Mouse (Mus musculus): ENCODE data around the gene Disc1.

Disc1 gene

DNA sequence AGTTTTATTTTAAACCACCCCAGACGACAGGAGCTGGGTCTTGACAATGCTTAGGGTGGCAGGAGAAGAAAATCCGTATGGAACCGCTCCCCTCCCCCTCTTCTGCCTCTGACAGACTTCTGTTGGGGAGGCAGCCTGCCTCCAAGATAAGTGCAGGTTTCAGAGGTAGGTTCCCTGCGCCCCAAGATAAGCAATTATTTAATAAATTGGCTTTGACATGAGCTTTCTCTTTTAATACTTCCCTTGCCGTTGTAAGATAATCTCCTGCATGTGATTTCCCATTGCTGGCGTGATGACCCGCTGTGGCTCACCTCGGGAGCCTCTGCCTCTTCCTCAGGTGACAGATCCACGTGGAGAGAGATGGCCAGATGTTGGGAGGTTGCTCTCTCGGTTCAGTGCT lies 133.0 kb downstream of the Disc1 start:
- DNase-seq = no peak

DNA sequence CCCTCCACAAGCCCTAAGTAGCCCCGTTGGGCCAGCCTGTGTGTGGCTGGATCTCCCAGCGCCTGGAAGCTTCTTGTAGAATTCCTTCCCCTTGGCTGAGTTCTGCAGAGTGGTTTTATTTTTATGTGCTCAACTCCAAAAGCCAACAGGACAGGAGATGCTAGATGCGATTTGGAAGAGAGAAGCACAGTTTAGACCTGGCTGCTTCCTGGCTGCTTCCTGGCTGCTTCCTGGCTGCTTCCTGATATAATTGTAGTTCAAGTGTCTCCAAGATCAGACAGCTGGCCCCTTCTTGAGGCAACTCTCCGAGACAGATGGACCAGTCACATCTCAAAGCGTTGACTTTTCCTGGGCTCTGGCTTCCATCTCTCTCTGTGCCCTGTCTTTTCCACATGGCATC lies 139.7 kb downstream of the Disc1 start:
- DNase-seq = no peak

DNA sequence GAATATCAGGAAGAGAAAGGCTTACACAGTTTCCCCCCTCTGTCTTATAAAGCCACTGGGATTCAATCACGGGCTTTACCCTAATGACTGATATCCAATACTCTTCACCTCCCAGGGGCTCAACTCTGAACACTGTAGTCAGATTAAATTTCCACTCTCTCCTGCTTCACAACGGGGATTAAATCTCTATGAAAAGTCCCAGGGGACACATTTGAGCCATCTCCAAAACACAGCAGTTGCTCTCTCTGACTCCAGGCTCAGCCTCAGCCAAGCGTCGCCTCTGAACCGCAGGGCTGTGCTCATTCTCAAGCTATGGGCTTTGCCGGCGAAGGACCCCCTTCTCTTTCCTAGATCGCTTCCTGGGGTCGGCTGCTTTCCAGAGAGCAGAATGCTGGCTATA lies 141.1 kb downstream of the Disc1 start:
- no peak for DNase-seq

DNA sequence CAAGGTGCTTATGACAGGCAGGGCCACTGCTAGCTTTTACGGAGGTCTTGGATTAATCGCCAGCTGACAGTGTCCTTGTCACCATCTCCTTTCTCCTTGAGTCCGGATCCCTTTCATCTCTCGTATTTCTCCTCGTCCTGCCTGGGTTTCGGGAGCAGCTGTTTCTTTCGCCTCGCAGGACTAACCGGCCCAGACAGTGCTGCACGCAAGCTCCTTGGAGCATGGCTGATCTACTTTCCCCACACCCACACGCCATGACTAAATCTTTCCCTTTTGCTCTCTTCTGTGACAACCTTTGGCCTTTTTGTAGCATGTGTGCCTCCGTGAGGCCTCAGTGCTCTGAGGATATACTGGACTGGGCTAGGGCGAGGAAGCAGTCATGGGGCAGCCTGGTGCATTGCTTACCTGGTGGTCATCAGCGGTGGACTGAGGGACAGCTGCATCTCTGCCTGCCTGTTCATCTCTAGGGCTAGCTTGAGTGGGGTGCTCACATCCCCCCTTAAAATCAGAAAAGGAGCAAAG lies 142.6 kb downstream of the Disc1 start:
- DNase-seq = no peak

GRCm38 (mm10) chr8:125197341-125198002 lies 143.5 kb downstream of the Disc1 start:
- no peak for DNase-seq

DNA sequence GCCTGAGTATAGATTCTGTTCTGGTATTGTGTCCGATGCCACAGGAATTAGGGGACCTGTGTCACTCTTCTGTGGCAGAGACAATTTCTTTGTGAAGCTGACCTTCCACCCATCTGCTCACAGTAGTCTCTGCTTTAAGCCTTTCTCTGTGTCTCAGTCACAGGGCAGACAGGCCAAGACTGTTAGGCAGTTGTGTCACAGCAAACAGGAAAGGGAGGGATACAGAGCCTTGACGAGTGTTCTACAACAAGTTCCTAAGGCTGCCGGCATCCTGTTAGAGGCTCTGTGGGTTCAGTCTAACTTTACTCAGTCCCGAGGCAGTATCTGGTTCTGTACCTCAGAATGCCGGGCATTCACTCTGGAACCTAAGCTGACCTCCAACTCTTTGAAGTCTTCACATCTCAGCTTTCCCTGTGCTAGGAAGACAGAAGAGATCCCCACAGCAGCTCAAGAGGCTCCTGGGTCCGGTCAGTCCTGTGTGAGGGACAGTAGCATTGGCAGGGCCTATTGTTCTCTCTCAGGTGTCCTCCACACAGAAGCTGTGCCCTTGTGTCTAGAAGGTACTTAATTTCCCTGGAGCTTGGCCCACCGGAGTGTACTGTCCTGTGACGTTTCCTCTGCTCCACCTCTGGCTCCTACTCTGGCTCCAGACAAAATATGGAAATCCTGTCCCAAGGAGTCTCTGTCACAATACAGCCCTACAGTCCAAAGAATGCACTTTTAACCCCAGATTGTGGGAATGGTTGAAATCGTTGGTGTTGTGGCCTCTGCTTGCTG lies 144.6 kb downstream of the Disc1 start:
- no peak for DNase-seq

DNA sequence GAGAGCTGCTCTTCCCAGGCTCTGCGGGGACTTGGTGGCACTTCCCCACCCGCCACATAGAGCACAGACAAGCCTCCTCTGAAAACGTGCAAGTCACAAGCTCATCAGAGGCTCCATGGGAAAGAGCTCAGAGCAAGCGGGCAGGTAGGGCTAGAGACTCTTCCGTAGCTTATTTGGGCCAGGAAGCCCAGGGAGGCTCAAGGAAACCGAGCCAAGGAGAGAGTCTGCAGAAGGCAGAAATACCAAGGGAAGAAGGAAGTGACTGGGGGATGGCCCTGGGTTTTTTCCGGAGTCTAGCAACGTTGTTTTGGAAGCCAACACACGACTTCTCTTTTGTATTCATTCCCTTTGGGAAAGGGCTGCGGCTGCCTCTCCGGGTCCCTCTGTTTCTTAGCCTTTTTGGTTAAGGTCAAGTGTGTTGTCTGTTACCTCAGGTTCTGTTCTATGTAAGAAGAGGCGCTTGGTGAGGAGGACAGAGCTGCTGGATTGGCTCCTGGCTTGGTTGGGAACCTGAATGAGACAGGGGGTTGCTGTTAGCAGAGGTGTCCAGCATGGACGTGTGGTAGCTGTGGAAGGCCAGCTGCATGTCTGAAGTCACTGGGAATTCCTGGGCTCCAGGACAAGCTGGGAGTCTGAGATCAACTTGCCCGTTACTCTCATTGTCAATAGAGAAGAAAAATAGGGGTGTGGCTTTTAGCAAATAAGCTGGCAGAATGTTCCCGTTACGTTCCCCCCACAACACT lies 145.4 kb downstream of the Disc1 start:
- no peak for DNase-seq

DNA sequence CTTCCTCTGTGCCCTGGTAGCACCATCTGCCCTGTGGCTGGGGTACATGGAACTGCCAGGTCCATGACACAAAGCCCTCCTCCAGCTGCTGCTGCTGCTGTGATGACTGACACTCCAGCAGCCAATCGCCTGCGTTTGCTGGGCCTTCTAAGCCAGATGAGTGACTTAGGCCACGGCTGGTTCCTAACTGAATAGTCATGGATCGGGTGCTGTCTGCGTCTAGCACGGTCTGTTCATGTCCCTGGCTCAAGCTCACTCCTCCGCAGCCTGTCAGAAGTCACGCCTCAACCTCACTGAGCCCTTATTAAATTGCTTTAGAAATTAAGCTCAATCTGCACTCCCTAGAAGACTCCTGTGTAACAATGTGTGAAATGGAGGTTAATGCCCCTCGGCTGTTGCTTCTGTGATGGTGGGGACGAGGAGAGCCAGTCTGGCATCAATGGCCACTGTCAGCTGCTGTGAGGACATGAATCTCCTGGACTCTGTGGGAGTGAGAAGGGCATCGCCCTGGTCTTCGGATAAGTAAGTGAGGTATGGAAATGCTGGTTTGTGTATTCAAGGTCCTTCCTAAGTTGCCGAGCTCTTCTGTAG lies 146.4 kb downstream of the Disc1 start:
- no peak for DNase-seq

DNA sequence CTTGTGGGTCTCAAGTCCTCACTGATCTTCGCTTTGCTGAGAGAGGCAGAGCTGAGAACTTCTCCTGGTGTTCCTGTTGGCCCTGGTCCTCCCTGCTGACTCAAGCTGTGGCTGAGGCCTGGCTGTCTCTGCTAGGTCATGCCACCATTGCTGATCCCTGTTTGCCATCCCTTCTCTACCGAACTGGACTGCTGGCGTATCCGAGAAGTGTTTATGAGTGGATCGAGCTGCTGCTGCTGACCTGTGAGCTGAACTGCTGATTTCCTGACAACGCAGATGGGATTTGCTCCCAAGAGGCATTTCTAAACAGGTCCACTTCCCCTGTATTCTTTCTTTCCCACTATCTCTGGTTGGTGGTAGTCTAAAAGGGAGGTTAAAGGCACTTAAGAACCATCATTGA lies 147.7 kb downstream of the Disc1 start:
- DNase-seq = no peak

GRCm38 (mm10) chr8:125203016-125203415 lies 149.0 kb downstream of the Disc1 start:
- DNase-seq = no peak

DNA sequence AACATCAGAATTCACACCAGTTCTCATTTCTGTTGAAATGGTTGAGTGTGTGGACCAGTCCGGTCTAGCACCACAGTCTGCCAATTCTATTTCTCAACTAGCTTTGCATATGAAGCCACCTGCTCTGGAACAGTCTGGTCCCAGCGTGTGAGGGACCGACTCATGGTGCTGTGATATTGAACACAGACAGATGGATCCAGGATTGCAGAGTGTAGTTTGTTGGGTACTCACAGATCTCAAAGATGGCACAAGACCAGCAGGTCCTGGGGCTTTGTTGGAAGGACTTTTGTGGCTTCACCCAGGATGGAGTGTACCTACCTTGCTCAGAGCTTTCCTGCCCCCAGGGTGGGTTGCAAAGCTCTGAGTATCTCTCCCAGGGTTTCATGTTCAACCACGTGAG lies 151.6 kb downstream of the Disc1 start:
- DNase-seq = no peak

- DNase-seq = no peak
These were observed 152.4 kb downstream of the Disc1 start for GRCm38 (mm10) chr8:125206391-125206790.

- no peak for DNase-seq
These were observed 153.0 kb downstream of the Disc1 start for GRCm38 (mm10) chr8:125206962-125207361.

- DNase-seq = no peak
These were observed 158.7 kb downstream of the Disc1 start for GRCm38 (mm10) chr8:125212619-125213167.

- no peak for DNase-seq
These were observed 164.0 kb downstream of the Disc1 start for GRCm38 (mm10) chr8:125217902-125218581.

GRCm38 (mm10) chr8:125218669-125219068 lies 164.7 kb downstream of the Disc1 start:
- DNase-seq = no peak

GRCm38 (mm10) chr8:125220608-125221007 lies 166.6 kb downstream of the Disc1 start:
- no peak for DNase-seq

- DNase-seq = no peak
These were observed 167.1 kb downstream of the Disc1 start for GRCm38 (mm10) chr8:125221062-125221461.

DNA sequence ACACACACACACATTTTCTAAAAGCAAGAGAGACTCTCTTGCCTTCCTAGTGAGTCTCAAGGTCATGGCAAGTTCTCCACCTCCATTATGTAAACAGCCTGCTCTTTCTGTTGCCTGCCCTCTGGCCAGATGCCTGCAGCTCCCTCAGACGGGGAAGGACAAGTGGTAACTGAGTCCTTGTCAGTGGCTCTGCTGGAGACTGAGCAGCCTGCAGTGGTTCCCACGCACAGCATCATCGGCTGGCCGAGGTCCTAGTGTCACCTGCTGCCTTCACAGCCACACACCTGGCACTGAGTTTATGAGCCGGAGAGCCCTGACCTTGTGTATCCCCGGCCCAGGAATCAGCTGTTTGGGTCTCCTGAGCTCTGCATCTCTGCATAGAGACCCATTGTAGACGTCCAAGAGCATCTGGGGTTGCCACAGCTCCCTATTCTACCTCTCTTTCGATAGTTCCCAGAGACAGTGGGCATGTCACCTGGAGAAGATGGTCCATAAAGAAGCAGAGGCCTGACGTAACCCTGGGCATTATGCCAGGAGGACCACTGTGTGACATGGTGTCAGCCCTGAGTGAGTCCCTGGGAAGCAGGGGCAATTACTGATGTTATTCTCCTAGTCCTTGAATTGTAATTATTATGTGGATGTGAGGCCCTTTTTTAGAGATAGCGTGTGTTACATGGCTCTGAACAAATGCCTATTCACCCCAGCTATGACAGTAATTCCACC lies 169.2 kb downstream of the Disc1 start:
- no peak for DNase-seq

- DNase-seq = no peak
These were observed 170.3 kb downstream of the Disc1 start for GRCm38 (mm10) chr8:125224271-125224699.

GRCm38 (mm10) chr8:125225266-125225665 lies 171.3 kb downstream of the Disc1 start:
- DNase-seq = no peak

Data from thymus, postnatal 25 days (tissue).